Mouse (Mus musculus) CH12.LX (cell line): ENCODE data around the gene Olfr324. TPM values are rescaled to one million over a fixed set of nuclear protein-coding genes. Genes with fewer than 3 reads are reported as not detected.

Experiments used
- DNase-seq: peaks from one replicate; pipeline ENCODE4 v3.0.0-alpha.2; 2013; ENCODE audit errors: extremely low read depth
- H3K27ac ChIP-seq: 2 replicates; pipeline ENCODE4 v1.5.1; 2012; ENCODE audit warnings: low read depth, mild to moderate bottlenecking, control low read depth, moderate library complexity; ENCODE audit not compliant: insufficient read depth
- H3K27me3 ChIP-seq: replicated peaks from 2 replicates; pipeline ENCODE3; 2012; ENCODE audit warnings: inconsistent platforms
- H3K36me3 ChIP-seq, 2 experiments: replicated peaks in 1 of 2; 2 replicates each; pipeline versions ENCODE3 to v1.6.1; 2012; ENCODE audit warnings: inconsistent platforms in 1 of 2, low read length in 1 of 2, mild to moderate bottlenecking in 1 of 2, mixed read lengths in 1 of 2, moderate library complexity in 1 of 2; ENCODE audit not compliant: control insufficient read depth in 1 of 2, insufficient read depth in 1 of 2
- H3K4me1 ChIP-seq, 2 experiments: 2 replicates each; pipeline ENCODE4 v1.6.1; 2012; ENCODE audit warnings: inconsistent platforms in 1 of 2, moderate library complexity in 1 of 2; ENCODE audit not compliant: insufficient read depth in 2 of 2, control insufficient read depth in 1 of 2
- H3K4me2 ChIP-seq: 2 replicates; pipeline ENCODE4 v1.6.1; 2012; ENCODE audit warnings: low read depth, mild to moderate bottlenecking, control low read depth; ENCODE audit not compliant: poor library complexity, insufficient read depth, severe bottlenecking
- H3K4me3 ChIP-seq, 3 experiments: fragments of 150-350 bp in 1 of 3; sonication (generic) in 1 of 3; replicated peaks in 1 of 3; 2 replicates each; pipeline versions ENCODE3 to v1.5.1; 2011 to 2012; ENCODE audit warnings: low read depth in 2 of 3, low read length in 2 of 3, mild to moderate bottlenecking in 2 of 3, moderate library complexity in 2 of 3, control low read depth in 1 of 3, improper control_type of control experiment in 1 of 3, inconsistent platforms in 1 of 3, mixed read lengths in 1 of 3; ENCODE audit not compliant: poor library complexity in 1 of 3
- H3K79me2 ChIP-seq: replicated peaks from 2 replicates; pipeline ENCODE4 v1.6.1; 2012; ENCODE audit warnings: mild to moderate bottlenecking, moderate library complexity; ENCODE audit not compliant: control insufficient read depth, poor library complexity, insufficient read depth, severe bottlenecking; ENCODE audit errors: extremely low read depth
- H3K9ac ChIP-seq: 2 replicates; pipeline ENCODE4 v1.6.1; 2012; ENCODE audit warnings: low read depth, mild to moderate bottlenecking, control low read depth, moderate library complexity; ENCODE audit not compliant: insufficient read depth
- H3K9me3 ChIP-seq: replicated peaks from 2 replicates; pipeline ENCODE3; 2012; ENCODE audit warnings: low read length, inconsistent platforms, mixed read lengths
- BHLHE40 ChIP-seq: IDR thresholded peaks from 2 replicates; pipeline ENCODE4 v1.6.1; 2011; ENCODE audit warnings: mild to moderate bottlenecking, low read depth, low read length, improper control_type of control experiment
- CHD1 ChIP-seq: IDR thresholded peaks from 2 replicates; pipeline ENCODE4 v1.6.1; 2012; ENCODE audit warnings: low read depth, low read length, improper control_type of control experiment, inconsistent platforms
- CHD2 ChIP-seq: IDR thresholded peaks from 2 replicates; pipeline ENCODE4 v1.6.1; 2011; ENCODE audit warnings: low read length, improper control_type of control experiment
- CTCF ChIP-seq, 2 experiments: IDR thresholded peaks in 1 of 2; conservative IDR thresholded peaks in 1 of 2; 2 replicates each; pipeline ENCODE4 v1.5.1; 2011 to 2012; ENCODE audit warnings: low read depth in 2 of 2, low read length in 2 of 2, improper control_type of control experiment in 1 of 2, inconsistent platforms in 1 of 2, mild to moderate bottlenecking in 1 of 2, moderate library complexity in 1 of 2
- E2F4 ChIP-seq: IDR thresholded peaks from 2 replicates; pipeline ENCODE4 v1.6.1; 2011; ENCODE audit warnings: low read depth, low read length, improper control_type of control experiment; ENCODE audit not compliant: insufficient replicate concordance
- ELF1 ChIP-seq: IDR thresholded peaks from 2 replicates; pipeline ENCODE4 v1.6.1; 2014; ENCODE audit warnings: low read depth, mild to moderate bottlenecking, inconsistent platforms, low read length, improper control_type of control experiment
- EP300 ChIP-seq: IDR thresholded peaks from 2 replicates; pipeline ENCODE4 v1.6.1; 2011; ENCODE audit warnings: low read length, improper control_type of control experiment
- ETS1 ChIP-seq: conservative IDR thresholded peaks from 2 replicates; pipeline ENCODE4 v1.6.1; 2012; ENCODE audit warnings: low read depth, mild to moderate bottlenecking, inconsistent platforms, low read length, improper control_type of control experiment, moderate library complexity
- GABPA ChIP-seq: IDR thresholded peaks from 2 replicates; pipeline ENCODE4 v1.6.1; 2012; ENCODE audit warnings: low read depth, low read length, improper control_type of control experiment, inconsistent platforms; ENCODE audit not compliant: insufficient replicate concordance
- HCFC1 ChIP-seq: IDR thresholded peaks from 2 replicates; pipeline ENCODE4 v1.6.1; 2012; ENCODE audit warnings: low read depth, mild to moderate bottlenecking, inconsistent platforms, low read length, improper control_type of control experiment
- JUN ChIP-seq: IDR thresholded peaks from 2 replicates; pipeline ENCODE4 v1.6.1; 2011; ENCODE audit warnings: low read depth, mild to moderate bottlenecking, low read length, improper control_type of control experiment, moderate library complexity; ENCODE audit not compliant: insufficient read depth
- JUND ChIP-seq: conservative IDR thresholded peaks from 2 replicates; pipeline ENCODE4 v1.6.1; 2011; ENCODE audit warnings: low read depth, low read length, improper control_type of control experiment
- KAT2A ChIP-seq: IDR thresholded peaks from 2 replicates; pipeline ENCODE4 v1.6.1; 2012; ENCODE audit warnings: low read length, improper control_type of control experiment, inconsistent platforms; ENCODE audit not compliant: insufficient replicate concordance
- MAFK ChIP-seq: IDR thresholded peaks from 2 replicates; pipeline ENCODE4 v1.6.1; 2011; ENCODE audit warnings: low read length, improper control_type of control experiment; ENCODE audit not compliant: insufficient replicate concordance
- MAZ ChIP-seq: IDR thresholded peaks from 2 replicates; pipeline ENCODE4 v1.6.1; 2012; ENCODE audit warnings: low read depth, mild to moderate bottlenecking, inconsistent platforms, low read length, improper control_type of control experiment, moderate library complexity
- MXI1 ChIP-seq: IDR thresholded peaks from 2 replicates; pipeline ENCODE4 v1.6.1; 2011; ENCODE audit warnings: mild to moderate bottlenecking, low read depth, low read length, improper control_type of control experiment
- MYC ChIP-seq: IDR thresholded peaks from 2 replicates; pipeline ENCODE4 v1.6.1; 2011; ENCODE audit warnings: low read depth, mild to moderate bottlenecking, improper control_type of control experiment, low read length
- NELFE ChIP-seq: IDR thresholded peaks from 2 replicates; pipeline ENCODE4 v1.6.1; 2011; ENCODE audit warnings: low read depth, low read length, improper control_type of control experiment
- NRF1 ChIP-seq: IDR thresholded peaks from 2 replicates; pipeline ENCODE4 v1.6.1; 2014; ENCODE audit warnings: low read depth, mild to moderate bottlenecking, inconsistent platforms, low read length, improper control_type of control experiment, moderate library complexity
- RCOR1 ChIP-seq: conservative IDR thresholded peaks from 2 replicates; pipeline ENCODE4 v1.6.1; 2012; ENCODE audit warnings: low read depth, mild to moderate bottlenecking, inconsistent platforms, low read length, improper control_type of control experiment
- SIN3A ChIP-seq: IDR thresholded peaks from 2 replicates; pipeline ENCODE4 v1.6.1; 2012; ENCODE audit warnings: low read length, improper control_type of control experiment, inconsistent platforms
- SMC3 ChIP-seq: IDR thresholded peaks from 2 replicates; pipeline ENCODE4 v1.6.1; 2011; ENCODE audit warnings: low read depth, low read length, improper control_type of control experiment
- TBP ChIP-seq: conservative IDR thresholded peaks from 2 replicates; pipeline ENCODE4 v1.6.1; 2011; ENCODE audit warnings: low read depth, low read length, improper control_type of control experiment
- TCF12 ChIP-seq: IDR thresholded peaks from 2 replicates; pipeline ENCODE4 v1.6.1; 2014; ENCODE audit warnings: low read depth, mild to moderate bottlenecking, inconsistent platforms, low read length, improper control_type of control experiment
- USF1 ChIP-seq: IDR thresholded peaks from 2 replicates; pipeline ENCODE4 v1.6.1; 2014; ENCODE audit warnings: low read depth, mild to moderate bottlenecking, inconsistent platforms, low read length, improper control_type of control experiment
- USF2 ChIP-seq: conservative IDR thresholded peaks from 2 replicates; pipeline ENCODE4 v1.6.1; 2011; ENCODE audit warnings: low read depth, low read length, improper control_type of control experiment
- ZC3H11A ChIP-seq: IDR thresholded peaks from 2 replicates; pipeline ENCODE4 v1.6.1; 2012; ENCODE audit warnings: low read depth, mild to moderate bottlenecking, inconsistent platforms, low read length, improper control_type of control experiment
- ZNF384 ChIP-seq: IDR thresholded peaks from 2 replicates; pipeline ENCODE4 v1.6.1; 2012; ENCODE audit warnings: low read depth, low read length, improper control_type of control experiment, inconsistent platforms
- dilution Hi-C: fragments of 300-500 bp; cut with MboI; formaldehyde crosslinking; loops from 2 replicates; pipeline ENCODE4 v1.14.3; 2020; ENCODE audit warnings: low sequenced_read_pairs; ENCODE audit not compliant: extremely low pct_unique_long_range_greater_than_20kb, extremely low pct_ligation_motif_present
- in situ Hi-C: fragments of 300-500 bp; cut with MboI; formaldehyde crosslinking; loops from 3 replicates; pipeline ENCODE4 v1.14.3; 2019; ENCODE audit warnings: low sequenced_read_pairs, low pct_ligation_motif_present, low pct_unique_long_range_greater_than_20kb, mixed read lengths
- polyA plus RNA-seq: library from polyadenylated mRNA; unstranded; fragments of >175 nt; gene quantifications from 2 replicates; pipeline ENCODE4 v1.2.1, GENCODE M21; 2012; ENCODE audit warnings: low read depth; ENCODE audit not compliant: insufficient read length
- total RNA-seq, 2 experiments: library from RNA; depleted of rRNA; stranded (reverse); fragments of 300-350 nt in 1 of 2; fragments of >200 nt in 1 of 2; gene quantifications; 2 replicates each; pipeline ENCODE4 v1.2.3; 2012 to 2014

Gene Olfr324
- total and polyA plus RNA-seq, 3 experiments: not detected

- H3K27ac ChIP-seq: no peak overlapping the region
- TF ChIP-seq USF1 (no peak), MAFK (no peak), EP300 (no peak), HCFC1 (no peak), RCOR1 (no peak), ZNF384 (no peak), GABPA (no peak), E2F4 (no peak), JUND (no peak), MXI1 (no peak), NRF1 (no peak), NELFE (no peak), SMC3 (no peak), CTCF (conservative IDR thresholded peaks at IDR 0.05 in 1 of 2, IDR thresholded peaks at IDR 0.05 in 1 of 2; ENCODE audit: low read depth in 2 of 2, low read length in 2 of 2) (no peak), KAT2A (no peak), ELF1 (no peak)
- TF ChIP-seq, all 38 proteins: peak for 0
- H3K4me2 ChIP-seq: no peak overlapping the region; the same call in 1 of the 2 replicates
- no peaks in the 10 kb centered on the region for H3K79me2 ChIP-seq
- no peak overlapping the region for H3K9ac ChIP-seq
- DNase-seq: no peak
- in situ Hi-C loops (no loop called here), dilution Hi-C loops (no loop called here)
- no peaks in the 10 kb centered on the region for H3K4me1 ChIP-seq
- H3K4me3 ChIP-seq: no peak overlapping the region
- H3K27me3 ChIP-seq: peaks cover 97% of the 10 kb centered on the region
- H3K9me3 ChIP-seq: no peaks in the 10 kb centered on the region
- H3K36me3 ChIP-seq: no peaks in the 10 kb centered on the region
These were observed 23.5 kb downstream of the Olfr324 start for GRCm38 (mm10) chr11:58618369-58618768.

- no peaks in the 10 kb centered on the region for H3K79me2 ChIP-seq
- H3K9ac ChIP-seq: no peak overlapping the region
- H3K4me3 ChIP-seq: no peak overlapping the region
- dilution Hi-C loops (no loop called here), in situ Hi-C loops (no loop called here)
- TF ChIP-seq USF2: no peak
- TF ChIP-seq SIN3A: no peak
- no peak for TF ChIP-seq TCF12
- TF ChIP-seq ZC3H11A: no peak
- no peak for TF ChIP-seq JUN
- no peak for TF ChIP-seq MAZ
- no peak for TF ChIP-seq JUND
- TF ChIP-seq CTCF (conservative IDR thresholded peaks at IDR 0.05 in 1 of 2, IDR thresholded peaks at IDR 0.05 in 1 of 2; ENCODE audit: low read depth in 2 of 2, low read length in 2 of 2): no peak
- no peak for TF ChIP-seq NELFE
- TF ChIP-seq BHLHE40: no peak
- no peak for TF ChIP-seq GABPA
- no peak for TF ChIP-seq MYC
- TF ChIP-seq CHD1: no peak
- no peak for TF ChIP-seq ETS1
- no peak for TF ChIP-seq CHD2
- no peak for TF ChIP-seq ZNF384
- TF ChIP-seq TBP: no peak
- H3K4me1 ChIP-seq: no peaks in the 10 kb centered on the region
- no peak for DNase-seq
- H3K4me2 ChIP-seq: no peak overlapping the region; the same call in 1 of the 2 replicates
- H3K27me3 ChIP-seq: peaks cover 98% of the 10 kb centered on the region
- H3K9me3 ChIP-seq: no peaks in the 10 kb centered on the region
- H3K27ac ChIP-seq: no peak overlapping the region
- no peaks in the 10 kb centered on the region for H3K36me3 ChIP-seq
These were observed 23.9 kb downstream of the Olfr324 start for GRCm38 (mm10) chr11:58618793-58619192.
